Mouse (Mus musculus) effector memory CD4-positive, alpha-beta T cell, adult 5 months (primary cell): ENCODE results near the gene Gm13102. TPM values are rescaled to one million over a fixed set of nuclear protein-coding genes. Genes with fewer than 3 reads are reported as not detected.

Experiments
- polyA plus RNA-seq: library from polyadenylated mRNA; unstranded; fragments of 100-300 nt; shearing (Covaris generic); gene quantifications from one replicate; pipeline ENCODE4 v1.2.1, GENCODE M21; 2017

Gm13102 gene
- not detected for polyA plus RNA-seq

DNA sequence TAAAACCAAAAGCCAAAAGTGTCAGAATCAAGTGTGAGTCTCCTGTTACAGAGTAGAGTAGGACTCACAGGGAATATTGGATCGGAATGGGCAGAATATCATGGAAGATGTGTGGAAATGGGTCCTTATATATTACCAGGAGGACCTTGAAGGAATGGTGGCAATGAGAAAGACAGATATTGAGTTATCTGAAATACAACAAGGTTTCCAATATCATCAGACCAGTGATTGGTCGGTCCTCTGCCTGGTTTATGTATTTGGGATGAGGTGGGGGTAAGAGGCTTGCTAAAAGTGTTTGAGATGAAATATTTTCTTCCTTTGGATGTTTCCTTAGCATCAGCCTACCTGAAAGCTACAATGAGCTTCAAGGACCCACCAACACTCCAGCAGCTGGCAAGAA lies at the start of gene Gm13102:
Gene Gm13102 (plus strand): TSS at position 301 of the 400 bp plus-strand sequence.

DNA sequence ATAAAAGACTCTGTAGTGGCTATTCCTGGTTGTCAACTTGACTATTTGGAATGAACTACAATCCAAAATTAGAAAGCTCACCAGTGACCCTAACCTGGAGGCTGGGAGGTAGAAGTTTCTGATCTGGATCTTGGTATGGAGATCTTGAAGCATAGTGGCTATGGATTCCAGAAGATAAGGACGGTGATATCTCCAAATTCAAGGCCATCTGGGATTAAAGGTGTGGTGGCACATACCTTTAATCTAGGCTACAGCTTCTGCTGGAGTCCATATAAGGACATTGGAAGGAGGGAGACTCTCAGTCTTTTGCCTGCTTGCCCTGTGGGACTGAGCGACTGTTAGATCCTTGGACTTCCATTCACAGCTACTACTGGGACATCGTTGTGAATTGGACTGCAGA lies 47.4 kb upstream of the Gm13102 start, which contains the start of gene Pramel4:
Gene Pramel4 (plus strand): TSS at position 301 of the 400 bp plus-strand sequence.

Other genes with a start within 250 kb of the Gm13102 start
- not detected for gene Pramef6, start 206.1 kb upstream of the Gm13102 start, polyA plus RNA-seq
- gene Pramef25, start 155.5 kb upstream of the Gm13102 start, polyA plus RNA-seq: not detected
- gene Gm13101, start 139.5 kb upstream of the Gm13102 start, polyA plus RNA-seq: not detected
- gene Pramef17, start 112.1 kb upstream of the Gm13102 start, polyA plus RNA-seq: 0.30 TPM
- gene Pramel4, start 47.3 kb upstream of the Gm13102 start, polyA plus RNA-seq: 0.16 TPM
- not detected for gene Oog3, start 56.2 kb downstream of the Gm13102 start, polyA plus RNA-seq
- not detected for gene Oog2, start 84.2 kb downstream of the Gm13102 start, polyA plus RNA-seq
- not detected for gene C87977, start 106.8 kb downstream of the Gm13102 start, polyA plus RNA-seq
- not detected for gene Pramel5, start 174.0 kb downstream of the Gm13102 start, polyA plus RNA-seq
- not detected for gene Gm13128, start 223.8 kb downstream of the Gm13102 start, polyA plus RNA-seq